Mouse (Mus musculus): ENCODE results near the gene 4930505A04Rik.
A peak's percentile ranks its signal among the peaks of the same experiment; 100 is the strongest.
"Not testable (repeated sequence)": the region's sequence is repeated elsewhere in the genome, so short reads cannot be mapped to it uniquely, and the experiment has no call there.

4930505A04Rik gene

GRCm38 (mm10) chr11:30471751-30472593 lies at the start of gene 4930505A04Rik:
Gene 4930505A04Rik (minus strand): TSS chr11:30471827.
- peak in 1 of 2 experiments; percentile 1 for DNase-seq (ENCODE audit: low spot score in 2 of 2)

DNA sequence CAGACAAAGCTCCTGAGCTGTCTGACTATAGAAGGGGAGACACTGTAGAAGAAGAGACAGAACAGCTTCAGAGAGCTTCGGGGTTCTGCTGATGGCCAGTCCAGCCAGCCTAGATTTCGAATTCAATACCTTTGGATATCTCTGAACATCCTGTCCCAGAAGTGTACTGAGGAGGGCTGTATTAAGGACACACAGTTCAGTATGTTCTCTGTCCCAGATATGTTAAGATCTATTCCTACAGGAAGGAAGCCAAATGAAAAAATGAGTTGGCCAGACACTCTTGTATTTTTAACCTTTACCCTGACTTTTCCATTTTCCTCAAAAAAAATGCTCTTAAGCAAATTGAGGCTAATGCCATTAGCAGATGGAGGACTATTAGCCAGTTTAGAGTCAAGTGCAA lies 45.5 kb upstream of the 4930505A04Rik start:
- DNase-seq (ENCODE audit: low spot score in 2 of 2) = no peak

GRCm38 (mm10) chr11:30508178-30508577 lies 36.6 kb upstream of the 4930505A04Rik start:
- no peak for DNase-seq (ENCODE audit: low spot score in 2 of 2)

GRCm38 (mm10) chr11:30498738-30499355 lies 27.2 kb upstream of the 4930505A04Rik start:
- DNase-seq (ENCODE audit: low spot score in 2 of 2) = no peak

- DNase-seq (ENCODE audit: low spot score in 2 of 2) = no peak
These were observed 25.5 kb upstream of the 4930505A04Rik start for GRCm38 (mm10) chr11:30497151-30497550.

- no peak for DNase-seq (ENCODE audit: low spot score in 2 of 2)
These were observed 20.1 kb upstream of the 4930505A04Rik start for GRCm38 (mm10) chr11:30491515-30492260.

- DNase-seq (ENCODE audit: low spot score in 2 of 2) = no peak
These were observed 16.6 kb upstream of the 4930505A04Rik start for GRCm38 (mm10) chr11:30488183-30488582.

GRCm38 (mm10) chr11:30483286-30483685 lies 11.7 kb upstream of the 4930505A04Rik start:
- no peak for DNase-seq (ENCODE audit: low spot score in 2 of 2)

GRCm38 (mm10) chr11:30471187-30471586 lies 440 bp downstream of the 4930505A04Rik start:
- no peak for DNase-seq (ENCODE audit: low spot score in 2 of 2)

DNA sequence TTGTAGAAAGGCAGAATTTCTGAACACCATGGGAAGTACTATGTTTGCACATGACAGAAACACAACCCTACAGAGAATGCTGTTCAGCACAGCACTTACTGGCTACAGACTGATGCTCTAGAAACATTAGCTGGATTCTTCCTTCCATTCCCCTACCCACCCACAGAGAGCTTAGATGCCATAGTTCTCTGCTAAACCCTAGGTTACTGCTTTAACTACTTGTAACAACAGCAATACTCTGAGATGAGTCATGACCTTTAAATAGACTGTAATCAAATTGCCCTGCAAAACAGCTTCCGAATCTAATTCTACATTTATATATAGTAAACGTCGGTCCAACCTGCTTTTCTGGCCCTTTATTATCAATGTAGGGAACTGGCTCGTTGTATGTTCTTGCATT lies 17.3 kb downstream of the 4930505A04Rik start:
- DNase-seq (ENCODE audit: low spot score in 2 of 2) = no peak

- DNase-seq (ENCODE audit: low spot score in 2 of 2) = no peak
These were observed 23.5 kb downstream of the 4930505A04Rik start for GRCm38 (mm10) chr11:30448126-30448525.

DNA sequence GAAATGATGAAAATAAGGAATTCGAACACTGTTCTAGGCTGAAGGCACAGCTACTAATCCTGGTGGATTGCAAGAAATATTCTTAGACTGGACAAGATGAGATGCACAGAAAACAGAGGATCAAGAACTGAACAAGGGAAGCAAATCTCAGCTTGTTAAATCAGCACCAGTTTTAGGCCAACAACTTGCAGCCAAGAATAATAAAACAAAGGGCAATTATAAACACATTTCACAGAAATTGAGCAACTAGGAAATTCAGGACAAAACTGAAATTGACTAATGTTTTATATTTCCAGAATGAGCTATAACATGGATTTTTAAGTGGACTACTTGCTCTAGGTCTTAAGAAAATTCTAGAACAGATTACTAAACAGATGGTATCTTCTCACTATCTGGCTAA lies 24.1 kb downstream of the 4930505A04Rik start:
- no peak for DNase-seq (ENCODE audit: low spot score in 2 of 2)

GRCm38 (mm10) chr11:30444192-30444905 lies 27.3 kb downstream of the 4930505A04Rik start:
- not testable (repeated sequence) for DNase-seq (ENCODE audit: low spot score in 2 of 2)

DNA sequence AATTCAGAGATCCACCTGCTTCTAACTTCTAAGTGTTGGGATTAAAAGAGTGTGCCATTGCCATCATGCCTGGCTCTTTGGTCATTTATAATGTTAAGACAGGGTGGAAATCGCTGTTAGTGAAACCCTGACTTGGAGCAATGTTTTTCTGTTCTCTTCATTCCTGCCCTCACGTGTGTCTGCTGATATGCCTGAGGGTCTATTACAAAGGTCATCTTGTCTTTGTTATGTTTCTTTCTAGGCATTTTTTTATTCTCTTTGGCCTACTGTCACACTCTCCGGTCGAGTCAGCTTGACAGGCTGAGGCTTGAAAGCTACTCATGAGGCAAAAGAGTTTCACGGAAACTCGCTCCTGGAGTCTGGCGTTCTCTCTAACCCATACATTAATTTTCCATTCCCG lies 27.9 kb downstream of the 4930505A04Rik start:
- DNase-seq (ENCODE audit: low spot score in 2 of 2) = no peak

DNA sequence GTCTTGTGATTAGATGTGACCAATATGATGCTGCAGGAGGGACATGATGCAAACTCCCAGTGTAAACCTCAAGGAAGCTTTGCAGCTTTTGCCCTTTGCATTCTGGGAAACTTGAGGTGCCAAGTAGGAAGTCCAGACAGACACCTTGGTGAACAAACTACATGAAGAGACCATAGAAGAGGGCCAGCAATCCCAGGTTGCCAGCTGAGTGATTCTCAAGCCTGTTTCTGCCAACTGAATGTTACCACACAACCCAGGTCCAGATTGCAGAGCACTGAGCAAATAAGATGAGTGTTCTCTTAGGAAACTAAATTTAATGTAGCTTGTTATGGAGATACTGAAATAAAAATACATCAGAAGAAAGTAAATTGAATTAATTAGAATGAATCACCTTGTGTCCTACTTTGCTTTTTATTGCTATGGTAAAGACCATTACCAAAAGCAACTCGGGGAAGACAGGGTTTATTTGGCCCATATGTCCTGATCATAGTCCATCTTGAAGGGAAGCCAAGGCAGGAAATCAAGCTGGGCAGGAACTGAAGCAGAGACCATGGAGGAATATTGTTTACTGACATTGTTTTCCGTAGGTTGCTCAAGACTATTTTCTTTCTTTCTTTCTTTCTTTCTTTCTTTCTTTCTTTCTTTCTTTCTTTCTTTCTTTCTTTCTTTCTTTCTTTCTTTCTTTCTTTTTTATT lies 38.2 kb downstream of the 4930505A04Rik start:
- DNase-seq (ENCODE audit: low spot score in 2 of 2) = no peak

GRCm38 (mm10) chr11:30405581-30405980 lies 66.0 kb downstream of the 4930505A04Rik start:
- no peak for DNase-seq (ENCODE audit: low spot score in 2 of 2)

GRCm38 (mm10) chr11:30404619-30405200 lies 66.9 kb downstream of the 4930505A04Rik start:
- DNase-seq (ENCODE audit: low spot score in 2 of 2) = no peak

DNA sequence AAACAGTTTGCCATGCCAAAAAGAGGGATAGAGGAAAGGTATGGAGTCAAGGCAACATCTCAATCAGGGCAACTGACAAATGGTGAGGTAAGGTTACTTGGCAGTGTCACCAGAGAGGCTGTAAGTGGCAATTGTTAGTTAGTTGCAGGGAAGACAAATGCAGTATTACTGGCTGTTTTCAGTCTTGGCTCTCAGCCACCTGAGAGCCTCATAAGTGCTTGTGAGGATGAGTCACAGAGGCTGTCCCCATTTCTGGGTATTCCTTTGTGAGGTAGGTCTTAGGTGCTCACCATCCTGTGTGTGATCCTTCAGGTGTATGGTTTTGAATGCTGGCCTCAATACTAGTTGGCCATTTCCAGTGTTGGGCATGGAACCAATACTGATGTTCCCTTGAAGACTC lies 77.3 kb downstream of the 4930505A04Rik start:
- no peak for DNase-seq (ENCODE audit: low spot score in 2 of 2)

DNA sequence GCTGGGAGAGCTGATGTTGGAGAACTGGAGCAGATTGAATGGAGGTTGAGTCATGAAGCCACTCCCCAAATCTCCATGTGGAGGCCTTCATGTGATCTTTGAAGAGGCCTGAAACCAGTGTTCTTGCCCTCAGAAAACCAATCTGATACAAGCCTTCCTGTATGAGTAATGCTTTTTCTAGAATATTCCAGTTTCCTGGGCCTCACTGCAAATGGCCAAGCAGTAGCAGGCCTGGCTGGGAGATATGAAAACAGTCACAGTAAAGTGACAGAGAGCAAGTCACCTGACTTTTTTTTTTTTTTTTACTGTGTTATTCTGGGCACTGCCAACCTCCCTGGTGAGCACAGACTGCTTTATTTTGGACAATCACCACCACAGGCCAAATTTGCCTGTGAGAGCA lies 88.6 kb downstream of the 4930505A04Rik start:
- no peak for DNase-seq (ENCODE audit: low spot score in 2 of 2)
